Mouse (Mus musculus): Measurements from ENCODE around the gene Alpl. TPM values are rescaled to one million over a fixed set of nuclear protein-coding genes. Genes with fewer than 3 reads are reported as not detected.
A peak's percentile ranks its signal among the peaks of the same experiment; 100 is the strongest.

Gene Alpl
- total RNA-seq, 1 experiment from 2014 or later, result not detected

DNA sequence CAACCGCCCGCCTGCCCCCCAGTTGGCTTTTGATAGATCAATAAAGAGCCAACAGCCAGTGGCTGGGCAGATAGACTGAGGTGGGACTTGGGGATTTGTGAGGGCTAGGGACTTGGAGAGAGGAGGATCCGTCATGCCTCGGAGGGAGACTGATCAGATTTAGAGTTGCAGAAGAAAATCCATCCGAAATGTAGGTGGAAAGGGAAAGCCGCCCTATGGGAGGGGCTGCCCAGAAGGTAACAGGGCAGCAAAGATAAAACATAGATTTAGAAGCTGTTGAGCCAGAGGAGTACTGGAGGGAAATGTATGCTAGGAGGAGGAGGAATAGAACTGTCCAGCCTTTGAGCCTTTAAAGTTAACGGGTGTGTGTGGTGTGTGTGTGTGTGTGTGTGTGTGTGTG is 43.0 kb downstream of the Alpl start:
- ATAC-seq (replicated peaks in 1 of 2; ENCODE audit: insufficient read depth in 1 of 2, low FRiP score in 2 of 2, low TSS enrichment in 1 of 2, low read depth in 1 of 2, poor library complexity in 2 of 2, severe bottlenecking in 2 of 2), result no peak

GRCm38 (mm10) chr4:137752471-137752870 is 43.7 kb downstream of the Alpl start:
- ATAC-seq (replicated peaks in 1 of 2; ENCODE audit: insufficient read depth in 1 of 2, low FRiP score in 2 of 2, low TSS enrichment in 1 of 2, low read depth in 1 of 2, poor library complexity in 2 of 2, severe bottlenecking in 2 of 2), result no peak

DNA sequence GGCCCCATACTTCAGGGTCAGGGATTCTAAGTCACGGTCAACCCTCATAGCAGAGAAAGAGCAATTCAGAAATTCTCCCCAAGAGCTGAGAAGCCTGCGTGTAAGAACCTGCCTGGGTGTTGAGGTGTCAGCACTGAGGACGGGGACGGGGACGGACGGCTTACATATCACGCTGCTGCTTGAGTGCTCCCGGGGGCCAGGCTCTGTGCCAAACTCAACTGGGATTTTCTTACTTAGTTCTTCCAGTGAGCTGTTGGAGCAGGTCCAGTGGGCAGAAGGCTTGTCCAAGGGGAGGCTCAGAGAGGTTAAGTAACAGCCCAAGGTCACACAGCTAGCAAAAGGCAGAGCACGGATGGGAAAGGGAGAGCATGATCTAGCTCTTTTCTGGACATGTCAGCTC is 44.5 kb downstream of the Alpl start:
- ATAC-seq (replicated peaks in 1 of 2; ENCODE audit: insufficient read depth in 1 of 2, low FRiP score in 2 of 2, low TSS enrichment in 1 of 2, low read depth in 1 of 2, poor library complexity in 2 of 2, severe bottlenecking in 2 of 2), result no peak

- no peak for ATAC-seq (replicated peaks in 1 of 2; ENCODE audit: insufficient read depth in 1 of 2, low FRiP score in 2 of 2, low TSS enrichment in 1 of 2, low read depth in 1 of 2, poor library complexity in 2 of 2, severe bottlenecking in 2 of 2)
These were observed 44.9 kb downstream of the Alpl start for GRCm38 (mm10) chr4:137751310-137751709.

DNA sequence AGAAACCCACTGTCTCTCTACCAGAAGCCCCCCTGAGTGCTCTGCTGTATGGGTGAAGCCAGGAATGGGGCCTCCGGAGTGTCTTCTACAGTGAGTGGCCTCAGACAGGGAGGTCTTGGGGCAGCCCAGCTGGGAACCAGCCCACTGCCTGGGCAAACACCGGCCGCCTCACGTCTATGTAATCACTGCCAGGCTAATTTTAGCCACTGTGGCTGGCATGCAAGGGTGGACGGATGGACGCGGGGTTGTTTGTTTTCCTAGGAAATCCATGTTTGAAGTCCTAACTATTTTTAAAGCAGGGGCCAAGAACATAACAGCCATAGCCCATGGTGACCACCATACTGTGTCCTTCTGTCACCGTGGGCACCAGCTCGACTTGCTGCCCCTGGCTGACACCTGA is 46.1 kb downstream of the Alpl start:
- no peak for ATAC-seq (replicated peaks in 1 of 2; ENCODE audit: insufficient read depth in 1 of 2, low FRiP score in 2 of 2, low TSS enrichment in 1 of 2, low read depth in 1 of 2, poor library complexity in 2 of 2, severe bottlenecking in 2 of 2)

- ATAC-seq (replicated peaks in 1 of 2; ENCODE audit: insufficient read depth in 1 of 2, low FRiP score in 2 of 2, low TSS enrichment in 1 of 2, low read depth in 1 of 2, poor library complexity in 2 of 2, severe bottlenecking in 2 of 2), result no peak
These were observed 46.5 kb downstream of the Alpl start for GRCm38 (mm10) chr4:137749680-137750079.

DNA sequence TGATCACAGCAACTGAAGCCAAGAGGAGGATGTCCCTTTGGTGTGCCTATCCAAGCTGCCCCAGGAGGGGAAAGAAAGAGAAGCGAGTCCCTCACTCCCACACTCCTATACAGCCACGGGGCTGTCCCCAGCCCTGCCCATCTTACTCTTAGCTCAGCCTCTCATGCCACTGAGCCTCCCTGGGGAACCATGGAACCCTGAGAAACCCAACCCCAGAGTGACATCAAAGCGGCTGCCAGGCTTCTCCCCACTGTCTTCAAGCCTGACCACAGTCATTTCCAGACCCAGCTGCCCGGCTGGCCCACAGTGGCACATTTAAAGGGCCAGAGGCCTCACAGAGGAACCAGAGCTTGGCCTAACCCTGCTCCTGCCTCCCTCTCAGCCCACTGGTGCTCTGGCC is 47.5 kb downstream of the Alpl start:
- no peak for ATAC-seq (replicated peaks in 1 of 2; ENCODE audit: insufficient read depth in 1 of 2, low FRiP score in 2 of 2, low TSS enrichment in 1 of 2, low read depth in 1 of 2, poor library complexity in 2 of 2, severe bottlenecking in 2 of 2)

DNA sequence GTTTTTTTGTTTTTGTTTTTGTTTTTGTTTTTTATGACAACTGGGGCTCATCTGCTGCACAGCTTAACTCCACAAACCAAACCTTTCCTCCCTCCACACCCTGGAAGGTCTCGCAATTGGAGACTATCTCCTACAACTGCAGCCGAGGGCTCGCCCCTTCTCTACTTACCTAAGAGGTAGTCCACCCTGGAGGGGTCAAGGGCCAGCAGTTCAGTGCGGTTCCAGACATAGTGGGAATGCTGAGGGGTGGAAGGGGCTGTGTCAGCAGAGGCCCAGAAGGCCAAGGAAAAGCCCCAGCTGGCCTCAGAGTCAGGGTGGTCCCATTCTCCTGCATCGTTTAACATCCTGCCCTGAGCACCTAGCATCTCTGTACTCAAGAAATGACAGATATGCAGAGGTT is 48.6 kb downstream of the Alpl start:
- ATAC-seq (replicated peaks in 1 of 2; ENCODE audit: insufficient read depth in 1 of 2, low FRiP score in 2 of 2, low TSS enrichment in 1 of 2, low read depth in 1 of 2, poor library complexity in 2 of 2, severe bottlenecking in 2 of 2), result no peak

DNA sequence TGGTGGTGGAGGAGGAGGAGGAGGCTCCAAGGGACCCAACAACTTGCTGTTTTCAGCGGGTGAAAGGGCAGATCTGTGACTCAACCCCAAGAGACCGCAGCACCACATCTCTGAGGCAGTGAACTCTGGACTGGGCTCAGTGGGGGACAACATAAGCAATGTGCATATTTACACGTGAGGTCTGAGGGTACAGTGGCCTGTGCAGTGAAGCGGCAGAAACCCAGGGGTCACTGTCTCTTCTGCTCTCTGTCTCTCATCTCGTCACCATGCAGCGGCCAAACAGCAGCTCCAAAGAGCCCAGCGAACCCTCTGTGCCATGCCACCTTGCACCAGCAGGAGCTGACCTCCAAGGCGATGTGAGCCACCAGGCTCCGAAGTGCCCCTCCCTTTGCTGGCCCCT is 49.1 kb downstream of the Alpl start:
- no peak for ATAC-seq (replicated peaks in 1 of 2; ENCODE audit: insufficient read depth in 1 of 2, low FRiP score in 2 of 2, low TSS enrichment in 1 of 2, low read depth in 1 of 2, poor library complexity in 2 of 2, severe bottlenecking in 2 of 2)

DNA sequence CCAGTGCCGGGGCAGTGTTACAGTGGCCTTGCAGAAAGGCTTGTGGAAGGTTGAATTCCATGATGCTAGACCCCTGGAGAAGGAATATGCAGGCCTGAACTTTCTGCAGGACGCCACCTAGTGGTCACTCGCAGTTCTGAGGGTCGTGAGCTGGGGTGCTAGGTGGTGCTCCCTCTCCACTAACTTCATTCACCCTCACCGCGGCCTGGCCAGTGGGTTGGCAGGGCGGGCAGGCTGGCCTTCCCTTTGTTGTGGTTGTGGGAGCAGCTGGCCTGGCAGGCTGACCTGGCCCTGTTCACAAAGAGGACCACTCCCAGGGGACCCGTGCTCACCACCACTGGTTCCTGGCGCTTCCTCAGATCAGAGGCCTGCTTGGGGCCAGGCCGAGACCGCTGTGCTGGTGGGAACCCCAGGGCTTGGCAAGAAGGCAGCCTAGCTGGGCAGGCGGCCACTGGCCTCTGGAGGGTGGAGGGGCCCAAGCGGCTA is 51.7 kb downstream of the Alpl start:
- 0 out of 4 replicates have a peak, but pooled peaks of 1 of the 2 experiments have one; percentile 32 for ATAC-seq (replicated peaks in 1 of 2; ENCODE audit: insufficient read depth in 1 of 2, low FRiP score in 2 of 2, low TSS enrichment in 1 of 2, low read depth in 1 of 2, poor library complexity in 2 of 2, severe bottlenecking in 2 of 2)

DNA sequence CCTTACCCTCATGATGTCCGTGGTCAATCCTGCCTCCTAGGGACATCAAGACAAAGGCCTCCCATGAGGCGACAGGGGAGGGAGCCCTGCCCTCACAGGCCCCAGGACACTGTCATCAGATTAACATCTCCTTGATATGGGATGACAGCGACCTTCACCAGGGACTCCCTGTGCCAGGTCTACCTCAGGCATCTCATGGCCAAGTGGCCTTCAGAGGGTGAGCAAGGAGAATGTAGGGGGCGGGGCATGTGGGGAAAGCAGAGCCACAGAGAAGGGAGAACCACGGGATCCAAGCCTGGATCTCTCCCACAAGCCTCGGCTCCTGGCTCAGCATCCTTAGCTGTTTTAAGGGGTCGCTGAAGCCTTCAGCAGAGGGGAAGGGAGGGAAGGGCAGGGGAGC is 52.4 kb downstream of the Alpl start:
- ATAC-seq (replicated peaks in 1 of 2; ENCODE audit: insufficient read depth in 1 of 2, low FRiP score in 2 of 2, low TSS enrichment in 1 of 2, low read depth in 1 of 2, poor library complexity in 2 of 2, severe bottlenecking in 2 of 2), result no peak

GRCm38 (mm10) chr4:137740350-137740749 is 55.8 kb downstream of the Alpl start:
- ATAC-seq (replicated peaks in 1 of 2; ENCODE audit: insufficient read depth in 1 of 2, low FRiP score in 2 of 2, low TSS enrichment in 1 of 2, low read depth in 1 of 2, poor library complexity in 2 of 2, severe bottlenecking in 2 of 2), result no peak

GRCm38 (mm10) chr4:137739151-137739923 is 56.8 kb downstream of the Alpl start:
- peak; percentile 44 to 57; a peak in 2 of 4 replicates for ATAC-seq (replicated peaks in 1 of 2; ENCODE audit: insufficient read depth in 1 of 2, low FRiP score in 2 of 2, low TSS enrichment in 1 of 2, low read depth in 1 of 2, poor library complexity in 2 of 2, severe bottlenecking in 2 of 2)

- no peak for ATAC-seq (replicated peaks in 1 of 2; ENCODE audit: insufficient read depth in 1 of 2, low FRiP score in 2 of 2, low TSS enrichment in 1 of 2, low read depth in 1 of 2, poor library complexity in 2 of 2, severe bottlenecking in 2 of 2)
These were observed 58.4 kb downstream of the Alpl start for GRCm38 (mm10) chr4:137737760-137738159.

DNA sequence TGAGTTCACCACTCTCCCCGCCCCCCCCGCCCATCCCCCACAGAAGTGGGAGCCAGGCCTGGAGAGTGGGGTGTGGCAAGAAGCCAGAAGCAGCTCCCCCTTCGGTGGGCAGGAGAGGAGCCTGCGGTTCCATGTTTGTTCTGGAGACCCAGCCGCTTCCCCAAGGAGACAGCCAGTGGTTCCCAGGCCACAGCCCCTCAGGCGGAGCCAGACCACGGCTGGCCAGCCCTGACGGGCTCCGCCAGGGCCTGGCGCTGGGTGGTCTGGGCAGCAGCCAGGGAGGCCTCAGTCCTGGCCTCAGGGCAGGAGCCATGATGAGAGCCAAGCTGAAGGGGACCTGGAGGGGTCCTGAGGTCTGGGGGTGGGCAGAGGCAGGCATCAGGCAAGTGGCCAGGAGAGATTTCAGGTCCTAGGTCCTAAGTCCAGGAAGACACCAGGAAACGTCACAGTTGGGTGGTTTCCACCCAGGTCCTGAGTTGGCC is 59.9 kb downstream of the Alpl start:
- no peak for ATAC-seq (replicated peaks in 1 of 2; ENCODE audit: insufficient read depth in 1 of 2, low FRiP score in 2 of 2, low TSS enrichment in 1 of 2, low read depth in 1 of 2, poor library complexity in 2 of 2, severe bottlenecking in 2 of 2)

GRCm38 (mm10) chr4:137733459-137733858 is 62.7 kb downstream of the Alpl start:
- ATAC-seq (replicated peaks in 1 of 2; ENCODE audit: insufficient read depth in 1 of 2, low FRiP score in 2 of 2, low TSS enrichment in 1 of 2, low read depth in 1 of 2, poor library complexity in 2 of 2, severe bottlenecking in 2 of 2), result no peak

- ATAC-seq (replicated peaks in 1 of 2; ENCODE audit: insufficient read depth in 1 of 2, low FRiP score in 2 of 2, low TSS enrichment in 1 of 2, low read depth in 1 of 2, poor library complexity in 2 of 2, severe bottlenecking in 2 of 2), result no peak
These were observed 63.2 kb downstream of the Alpl start for GRCm38 (mm10) chr4:137732962-137733361.

DNA sequence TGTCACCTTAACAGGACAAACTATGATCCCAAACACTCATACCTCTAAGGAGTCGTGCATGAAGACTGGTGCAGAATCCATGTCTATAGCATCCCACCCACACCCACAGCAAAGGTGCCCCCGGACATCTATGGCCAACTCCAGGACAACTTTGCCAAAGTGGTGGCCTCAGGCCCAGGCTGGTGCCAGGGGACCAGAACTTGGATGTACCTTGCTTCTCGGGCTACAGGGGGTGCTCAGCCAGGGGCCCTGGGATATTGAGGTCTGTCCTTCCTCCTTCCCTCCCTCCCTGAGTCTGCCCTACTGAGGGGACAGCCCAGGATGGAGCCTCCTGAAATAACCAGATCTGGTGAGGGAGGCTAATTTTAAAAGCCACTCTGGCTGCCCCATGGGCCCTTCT is 63.8 kb downstream of the Alpl start:
- no peak for ATAC-seq (replicated peaks in 1 of 2; ENCODE audit: insufficient read depth in 1 of 2, low FRiP score in 2 of 2, low TSS enrichment in 1 of 2, low read depth in 1 of 2, poor library complexity in 2 of 2, severe bottlenecking in 2 of 2)

- ATAC-seq (replicated peaks in 1 of 2; ENCODE audit: insufficient read depth in 1 of 2, low FRiP score in 2 of 2, low TSS enrichment in 1 of 2, low read depth in 1 of 2, poor library complexity in 2 of 2, severe bottlenecking in 2 of 2), result no peak
These were observed 64.3 kb downstream of the Alpl start for GRCm38 (mm10) chr4:137731891-137732290.

Measured in hematopoietic stem cell, adult 5-6 weeks (primary cell).